Mouse (Mus musculus) urinary bladder, postnatal 4 days (tissue): ENCODE measurements at regions not wholly inside any gene's neighbourhood (a gene's known extent, or its start where the extent isn't known, plus 50 kb on each side); places are given as distances from the start of the nearest gene placed in this dataset.

ENCODE experiments used
- DNase-seq, 2 experiments: peaks; one replicate each; pipeline ENCODE4 v3.0.0; 2021 to 2022; ENCODE audit warnings: low spot score in 2 of 2

DNA sequence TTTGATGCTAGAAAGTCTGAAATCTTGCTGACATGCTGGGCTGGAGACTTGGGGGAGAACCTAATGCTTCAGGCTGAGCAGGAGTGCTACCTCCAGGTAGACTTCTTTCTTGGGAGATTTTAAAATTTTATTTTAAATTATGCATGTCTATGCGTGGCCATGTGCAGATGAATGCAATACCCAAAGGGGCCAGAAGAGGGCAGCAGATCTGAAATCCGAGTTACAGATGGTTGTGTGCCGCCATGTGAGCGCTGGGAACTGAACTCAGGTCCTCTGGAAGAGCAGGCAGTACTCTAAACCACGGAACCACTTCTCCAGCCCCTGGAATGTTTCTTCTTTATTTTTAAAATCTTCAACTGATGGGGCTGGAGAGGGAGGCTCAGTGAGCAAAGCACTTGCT is 135.8 kb downstream of the Slc4a3 start:
- DNase-seq, result no peak

DNA sequence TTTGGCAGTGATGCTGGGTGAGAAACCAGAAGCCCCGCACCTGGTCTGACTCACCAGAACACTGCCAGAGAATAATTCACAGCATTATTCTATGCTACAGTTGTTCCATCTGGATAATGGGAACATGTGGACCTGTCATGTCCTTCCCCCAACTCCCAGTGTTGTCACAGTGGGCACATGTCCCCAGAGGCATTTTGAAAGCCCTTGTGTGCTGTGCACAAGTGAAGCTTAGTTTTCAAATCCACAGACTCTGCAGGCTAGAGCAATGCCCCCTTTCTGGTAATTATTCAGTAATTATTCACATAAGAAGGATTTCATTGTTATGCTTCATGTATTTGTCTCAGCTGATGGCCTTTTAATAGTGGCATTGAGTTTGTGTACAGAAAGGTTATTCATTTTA is 146.7 kb downstream of the Slc4a3 start:
- DNase-seq, result no peak

DNA sequence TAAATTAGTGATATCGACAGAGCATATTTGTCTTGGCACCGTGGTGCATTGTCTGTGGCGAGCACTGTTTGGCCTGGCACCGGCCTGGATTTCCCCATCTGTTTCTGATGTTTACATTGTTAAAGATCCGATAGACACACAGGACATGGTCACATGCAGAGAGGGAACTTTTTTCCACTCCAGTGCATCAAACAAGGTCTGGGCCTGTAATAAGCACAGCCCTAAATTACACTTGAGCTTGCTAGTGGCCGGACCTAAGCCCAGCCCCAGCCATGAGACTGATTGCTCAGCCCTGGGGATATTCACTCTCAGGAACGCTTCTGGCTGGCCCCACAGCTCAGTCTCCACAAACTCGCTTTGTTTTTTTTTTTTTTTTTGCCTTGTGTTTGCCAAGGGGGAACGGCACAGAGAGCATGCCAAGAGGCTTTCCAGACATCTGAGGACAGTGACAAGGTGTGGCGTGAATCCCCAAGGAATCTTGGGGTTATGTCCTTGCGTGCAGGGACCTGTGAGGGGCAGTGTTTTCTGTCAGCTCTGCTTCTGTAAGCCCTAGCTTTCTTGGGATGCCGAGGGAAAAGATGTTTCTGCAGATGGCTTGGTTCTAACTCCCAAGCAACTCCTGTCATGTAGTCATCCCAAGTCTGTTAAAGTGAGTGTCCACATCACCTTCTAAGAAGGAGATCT is 147.3 kb downstream of the Slc4a3 start:
- DNase-seq, result no peak

DNA sequence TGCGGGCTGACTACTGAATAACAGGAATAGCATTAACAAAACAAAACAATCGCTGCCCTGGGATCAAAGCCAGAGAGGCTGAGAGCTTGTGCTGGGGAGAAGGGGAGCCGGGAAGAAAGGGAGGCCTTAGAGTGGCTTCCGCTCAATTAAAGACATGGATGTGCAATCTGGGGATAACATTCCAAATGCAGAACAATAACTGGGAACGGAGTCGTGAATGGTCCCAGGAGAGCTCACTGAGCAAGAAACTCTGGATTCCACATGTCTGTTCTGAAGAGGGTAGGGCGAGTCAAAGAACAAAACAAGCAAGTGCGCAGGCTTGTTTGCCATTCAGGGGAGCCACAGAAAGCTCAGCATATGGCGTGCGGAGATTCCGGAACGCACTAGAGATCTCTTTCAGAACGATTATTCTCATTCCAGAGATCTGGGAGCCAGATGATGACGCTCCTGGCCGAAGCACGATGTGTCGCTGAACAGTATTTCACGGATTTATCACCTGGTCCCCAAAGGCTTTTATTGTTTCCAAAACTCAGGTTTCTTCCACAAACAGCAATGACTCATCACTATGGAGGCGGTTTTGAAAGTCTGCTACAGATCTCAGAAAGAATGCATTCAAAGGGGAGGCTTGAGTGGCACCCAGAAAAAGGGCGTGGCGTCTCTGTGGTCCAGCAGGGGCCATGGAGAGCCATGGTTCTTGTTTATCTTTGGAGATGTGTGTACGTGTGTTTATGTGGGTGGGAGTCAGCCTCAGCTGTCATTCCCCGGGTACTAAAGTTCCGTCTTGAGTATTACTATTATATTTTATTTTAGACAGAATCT is 159.0 kb downstream of the Slc4a3 start:
- DNase-seq, result no peak

DNA sequence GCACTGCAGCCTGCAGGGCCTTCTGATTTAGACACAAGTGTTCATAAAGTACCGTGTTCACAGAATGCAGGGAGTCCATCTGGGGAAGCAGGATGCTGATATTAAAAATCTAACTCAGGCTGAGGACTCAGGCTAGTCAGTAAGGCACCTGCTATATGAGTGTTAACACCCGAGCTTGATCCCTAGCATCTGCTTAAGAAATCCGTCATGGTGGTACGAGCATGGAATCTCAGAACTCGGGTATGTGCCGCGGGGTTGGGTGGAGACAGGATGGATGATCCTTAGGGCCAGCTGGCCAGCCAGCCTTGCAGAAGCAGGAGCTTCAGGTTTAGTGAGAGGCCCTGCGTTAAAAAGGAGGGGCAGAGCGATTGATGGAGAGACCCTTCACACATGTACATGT is 160.1 kb downstream of the Slc4a3 start:
- no peak for DNase-seq

DNA sequence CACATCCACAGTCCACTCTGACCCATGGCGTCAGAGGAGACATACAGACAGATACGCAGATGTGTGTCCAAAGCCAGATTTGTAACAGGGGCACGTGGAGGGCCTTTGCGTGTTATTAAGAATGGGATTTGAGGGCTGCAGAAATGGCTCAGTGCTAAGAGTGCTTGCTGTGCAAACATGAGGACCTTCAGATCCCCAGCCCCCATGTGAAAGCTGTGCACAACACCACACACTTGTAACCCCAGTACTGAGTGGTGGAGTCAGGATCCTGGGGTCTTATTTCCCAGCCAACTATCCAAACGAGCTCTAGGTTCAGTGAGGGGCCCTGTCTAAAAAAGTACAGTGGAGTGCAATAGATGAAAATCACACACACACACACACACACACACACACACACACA is 177.4 kb downstream of the Slc4a3 start:
- no peak for DNase-seq

DNA sequence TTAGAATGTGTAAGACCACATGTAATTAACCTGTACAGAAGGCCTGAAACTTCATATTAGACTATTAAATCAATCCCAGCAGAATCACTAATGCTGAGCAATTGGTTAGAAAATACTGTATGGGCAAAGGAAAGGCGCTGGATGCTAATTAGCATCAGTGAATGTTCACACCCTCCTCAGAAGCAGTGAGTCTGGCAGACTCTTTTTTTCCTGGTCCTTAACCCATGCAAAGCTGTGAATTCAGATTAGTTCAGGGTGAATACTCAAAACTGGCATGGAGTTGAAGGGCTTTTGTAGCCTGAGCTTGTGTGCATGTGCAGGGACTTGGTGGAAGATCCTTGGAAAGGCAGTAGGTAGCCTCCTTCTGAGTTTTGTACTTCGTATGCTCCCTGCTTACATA is 179.3 kb downstream of the Slc4a3 start:
- no peak for DNase-seq

DNA sequence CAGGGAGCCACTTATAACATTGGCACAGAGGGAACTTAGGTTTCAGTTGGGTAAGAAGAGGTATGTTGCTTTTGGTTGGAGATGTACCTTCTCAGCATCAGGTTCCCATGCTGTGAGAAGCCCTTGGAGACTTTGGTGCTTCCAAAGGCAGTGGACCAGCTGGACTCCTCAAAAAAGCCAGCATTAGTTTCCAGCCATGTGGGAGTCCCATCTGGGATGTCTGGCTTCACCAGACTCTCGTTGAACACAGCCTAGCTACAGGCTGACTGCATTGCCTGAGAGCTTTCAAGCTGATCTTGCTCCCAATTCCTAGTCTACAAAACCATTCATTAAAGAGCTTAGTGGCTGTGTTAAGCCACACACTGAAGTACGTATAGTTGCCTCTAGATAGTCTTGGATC is 182.8 kb downstream of the Slc4a3 start:
- no peak for DNase-seq

DNA sequence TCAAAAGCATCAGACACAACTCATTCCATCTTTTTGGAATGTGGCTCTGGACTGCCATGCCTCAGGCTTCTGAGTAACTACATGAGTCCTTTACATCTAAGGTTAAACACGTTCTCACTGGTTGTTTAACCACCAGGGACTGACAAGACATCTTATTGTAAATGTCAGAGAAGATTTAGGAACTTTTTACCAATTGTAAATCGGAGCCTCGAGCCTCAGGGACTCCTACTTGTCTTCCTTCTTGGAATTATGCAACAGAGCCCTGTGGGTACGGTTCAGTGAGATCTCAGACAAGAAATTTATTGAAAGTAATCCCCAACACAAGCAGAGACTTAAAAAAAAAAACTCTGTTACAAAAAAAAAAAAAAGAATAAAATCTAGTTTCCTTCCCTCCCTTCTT is 187.7 kb downstream of the Slc4a3 start:
- DNase-seq, result no peak

DNA sequence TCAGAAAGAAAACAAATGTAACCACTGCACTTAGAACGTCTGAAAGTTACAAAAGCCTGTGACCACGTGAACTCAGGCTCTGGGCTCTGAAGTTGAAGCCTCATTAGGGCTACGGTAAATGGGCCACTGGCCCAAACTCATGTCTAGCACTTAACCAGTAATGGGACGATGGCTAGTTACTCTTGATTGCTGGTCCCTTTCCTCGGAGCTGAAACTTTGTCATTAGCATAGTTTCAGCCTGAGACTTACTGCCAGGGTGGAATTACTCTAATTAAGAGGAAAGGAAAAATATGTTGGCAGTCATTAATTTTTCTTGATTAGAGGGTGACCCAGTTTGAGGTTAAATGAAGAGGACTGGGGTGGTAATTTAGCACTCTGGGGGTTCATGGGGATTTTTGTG is 192.6 kb downstream of the Slc4a3 start:
- no peak for DNase-seq

DNA sequence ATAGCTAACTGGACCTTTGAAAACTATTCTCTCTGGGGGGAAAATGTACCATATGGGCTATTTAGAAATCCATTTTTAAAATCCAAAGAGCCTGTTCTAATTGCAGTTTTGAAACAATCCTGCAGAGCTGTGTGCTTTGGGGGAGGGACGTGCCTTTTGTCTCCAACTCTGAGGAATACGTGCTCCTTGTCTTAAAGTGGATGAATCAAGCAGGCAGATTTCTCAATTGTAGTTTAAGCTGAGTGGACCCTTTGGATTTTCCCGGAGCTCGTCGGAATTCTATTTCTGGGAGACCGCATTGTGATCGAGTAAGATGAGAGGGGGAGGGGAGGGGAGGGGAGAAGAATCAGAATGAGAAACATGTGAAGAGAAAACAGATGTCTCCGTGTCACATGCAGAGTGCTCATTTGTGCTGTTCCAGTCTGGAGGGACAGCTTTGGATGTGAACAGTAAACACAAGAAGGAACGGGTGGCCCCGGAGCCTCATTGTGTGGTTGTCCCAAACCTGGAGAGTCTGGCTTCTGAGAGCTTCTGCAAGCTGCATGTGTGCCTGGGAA is 203.7 kb downstream of the Slc4a3 start:
- DNase-seq, result no peak

DNA sequence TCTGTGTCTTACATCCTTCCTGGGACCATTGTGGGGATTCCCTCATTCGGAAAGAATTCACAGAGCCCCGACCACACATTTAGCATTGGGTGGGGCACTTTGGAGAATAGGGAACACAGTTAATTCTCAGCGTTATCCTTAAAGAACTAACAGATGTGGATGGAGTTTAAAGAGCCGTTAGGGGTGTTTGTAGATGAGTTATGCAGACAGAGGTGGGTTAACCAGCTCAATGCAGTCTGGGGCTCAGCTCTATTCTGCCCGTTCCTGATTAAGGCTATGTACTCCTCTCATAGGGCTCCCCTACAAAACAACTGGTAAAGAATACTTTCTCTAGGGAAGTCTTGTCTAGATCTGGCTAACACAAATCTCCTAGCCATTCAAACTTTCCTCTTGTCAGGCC is 226.1 kb downstream of the Slc4a3 start:
- no peak for DNase-seq

DNA sequence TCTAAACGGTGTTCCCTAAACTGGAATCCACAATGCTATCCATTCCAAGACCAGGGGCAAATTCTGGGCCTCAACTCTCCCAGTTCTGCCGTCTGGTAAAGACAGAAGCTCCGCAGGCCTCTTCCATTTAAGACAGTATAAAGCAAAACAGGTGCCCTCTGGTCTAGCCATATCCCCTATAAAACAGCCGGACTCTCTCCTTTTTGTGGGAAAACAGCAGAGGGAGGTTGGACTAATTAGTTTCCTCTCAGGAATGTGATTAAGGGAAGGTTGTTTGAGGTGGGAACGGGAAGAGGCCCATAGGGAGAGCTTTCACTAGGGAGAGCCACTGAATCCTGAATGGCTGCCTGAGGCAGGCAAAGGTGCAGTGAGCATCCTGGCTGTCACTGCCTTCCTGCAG is 226.9 kb downstream of the Slc4a3 start:
- DNase-seq, result no peak

DNA sequence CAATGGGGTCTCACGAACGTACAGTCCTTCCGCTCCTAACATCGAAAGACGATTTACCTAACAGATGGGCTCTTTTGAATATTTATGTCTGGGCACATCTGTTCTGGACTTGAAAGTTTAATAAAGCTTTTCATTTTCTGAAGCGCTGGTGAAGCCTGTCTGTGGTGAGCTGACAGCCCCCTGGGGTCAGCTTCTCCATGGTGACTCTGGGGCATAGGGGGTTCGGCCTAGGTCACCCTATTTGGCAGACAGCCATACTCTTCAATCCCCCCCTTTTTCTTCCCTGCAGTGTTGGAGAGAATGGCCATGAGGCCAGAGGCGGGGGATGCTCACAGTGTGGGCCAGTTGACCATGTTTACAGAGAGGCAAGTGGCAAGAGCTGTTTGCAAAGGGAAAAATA is 232.8 kb downstream of the Slc4a3 start:
- DNase-seq, result no peak

DNA sequence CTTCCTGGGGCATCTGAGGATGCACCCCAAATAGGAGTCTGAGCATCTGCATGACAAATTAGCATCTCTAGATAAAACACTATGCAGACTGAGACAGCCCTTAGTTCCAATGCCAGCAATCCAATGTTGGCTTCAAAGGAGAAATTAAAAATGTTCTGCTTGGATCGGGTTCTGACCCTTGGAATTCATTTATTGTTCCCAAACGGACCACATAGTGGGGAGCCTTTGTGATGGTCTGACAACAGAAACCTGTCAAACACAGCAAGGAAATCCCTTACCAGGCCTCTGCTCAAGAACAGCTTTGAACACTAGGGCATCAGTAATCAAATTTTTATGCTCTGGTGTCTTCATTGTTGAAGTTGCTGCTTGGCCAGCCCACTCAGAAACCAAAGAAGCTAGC is 237.1 kb downstream of the Slc4a3 start:
- DNase-seq, result no peak

DNA sequence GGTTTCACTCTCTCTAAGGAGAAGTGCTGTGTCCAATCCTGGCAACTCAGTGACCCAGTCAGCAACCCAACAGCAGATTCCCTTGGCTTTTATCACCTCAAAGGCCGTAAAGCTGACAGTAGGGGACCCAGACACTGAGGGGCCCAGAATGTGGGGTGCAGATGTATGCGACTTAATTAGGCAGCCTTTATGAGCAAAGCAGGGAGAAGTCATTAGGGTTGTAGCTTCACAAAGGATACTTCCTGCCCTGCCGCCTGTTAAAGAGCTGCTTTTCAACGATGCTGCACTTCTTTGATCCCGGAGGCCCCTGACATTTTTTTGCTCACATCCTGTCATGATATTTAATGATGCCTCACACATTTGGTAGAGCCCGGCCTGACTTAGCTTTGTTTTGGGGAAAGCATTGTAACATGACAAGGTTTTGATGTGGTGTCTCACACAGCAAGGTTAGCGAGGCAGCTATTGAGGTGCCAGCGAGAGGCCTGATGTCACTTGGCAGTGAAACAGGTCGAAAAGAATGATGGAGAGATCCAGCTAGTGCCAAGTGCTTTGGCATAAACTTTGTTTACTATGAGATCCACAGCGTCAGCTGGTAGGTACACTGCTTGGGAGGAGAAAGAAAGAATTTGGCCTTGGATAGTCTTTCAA is 240.2 kb downstream of the Slc4a3 start:
- DNase-seq, result no peak

DNA sequence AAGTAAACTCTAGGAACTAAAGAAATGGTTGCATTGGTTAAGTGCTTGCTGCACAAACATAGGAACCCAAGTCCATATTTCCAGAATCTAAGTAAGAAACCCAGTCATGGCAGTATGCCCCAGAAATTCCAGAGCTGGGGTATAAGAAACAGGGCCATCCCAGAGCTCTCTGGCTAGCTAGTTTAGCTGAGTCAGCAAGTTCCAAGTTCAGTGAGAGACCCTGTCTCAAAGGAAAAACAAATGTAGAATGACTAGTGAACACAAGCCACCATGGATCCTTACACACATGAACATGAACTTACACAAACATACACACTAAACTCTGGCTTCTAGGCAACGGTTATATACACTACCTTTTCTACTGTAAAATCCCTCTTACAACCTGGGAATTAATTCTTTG is 245.4 kb downstream of the Slc4a3 start:
- no peak for DNase-seq

DNA sequence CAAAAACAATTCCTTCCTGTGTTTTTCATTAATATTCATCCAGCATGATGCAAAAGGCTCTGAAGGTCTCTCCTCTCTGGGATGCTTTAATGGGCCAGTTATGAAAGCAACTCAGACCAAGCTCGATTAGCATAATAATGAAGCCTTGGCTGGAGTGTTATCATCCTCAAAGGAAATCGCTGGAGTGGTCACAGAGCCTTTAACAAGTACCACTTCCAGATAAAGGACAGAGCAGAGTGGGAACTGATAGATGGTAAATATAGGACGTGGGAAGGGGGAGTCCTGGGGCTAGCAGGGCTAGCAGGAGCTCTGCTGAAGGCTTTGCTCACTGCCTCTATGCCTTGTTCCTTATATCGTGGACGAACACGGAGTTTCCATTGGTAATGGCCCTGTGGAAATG is 251.7 kb downstream of the Slc4a3 start:
- DNase-seq, result no peak

DNA sequence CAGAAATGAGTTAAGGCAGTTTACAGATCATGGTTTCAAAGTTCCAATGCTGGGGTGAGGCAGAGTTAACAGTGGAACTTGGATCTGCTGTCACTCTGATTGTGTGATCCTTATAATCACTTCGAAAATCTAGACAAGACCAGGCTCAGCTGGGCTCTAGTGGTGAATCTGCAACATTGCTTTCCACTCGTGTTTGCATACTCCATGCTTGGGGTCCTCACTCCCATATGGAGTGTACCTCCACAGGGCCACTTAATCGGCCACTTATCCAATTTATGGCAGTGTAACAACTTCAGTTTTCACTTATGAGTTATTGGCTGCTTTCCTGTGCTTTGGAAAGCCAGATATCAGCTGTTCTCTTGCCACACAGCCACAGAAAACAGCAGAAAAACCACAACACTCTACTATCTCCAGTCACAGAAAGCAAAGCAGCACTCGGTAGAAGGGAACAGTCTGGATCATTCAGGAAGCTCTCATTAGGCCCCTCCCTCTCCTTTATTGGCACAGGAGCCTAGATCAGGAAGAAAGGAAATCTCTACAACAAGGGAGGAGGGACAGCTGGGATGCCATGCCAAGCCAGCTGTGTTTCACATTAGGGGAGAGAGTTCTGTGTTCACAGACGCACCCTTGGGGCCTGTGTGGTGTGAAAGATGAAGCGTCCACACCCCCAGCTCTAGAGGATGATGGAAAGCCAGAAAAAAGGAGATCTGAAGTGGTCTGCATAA is 252.5 kb downstream of the Slc4a3 start:
- DNase-seq, result no peak

DNA sequence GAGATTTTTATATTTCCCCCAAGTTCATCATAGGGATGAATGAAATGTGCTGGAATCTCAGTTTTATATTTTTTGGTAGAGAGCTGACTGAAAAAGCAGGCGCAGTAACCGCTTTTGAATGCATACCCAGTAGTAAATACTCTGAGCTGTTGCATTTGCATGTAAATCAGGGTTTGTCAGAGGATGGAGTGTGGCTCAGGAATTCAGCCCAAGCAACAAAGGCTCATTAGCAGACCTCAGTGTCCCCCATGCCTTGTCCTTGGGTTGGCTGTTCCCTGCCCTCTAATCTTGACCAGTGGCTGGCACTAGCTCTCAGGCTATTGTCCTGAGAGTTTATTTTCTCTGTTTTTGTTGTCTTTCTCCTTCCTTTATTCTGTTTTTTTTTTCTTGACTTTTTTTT is 258.4 kb downstream of the Slc4a3 start:
- no peak for DNase-seq

DNA sequence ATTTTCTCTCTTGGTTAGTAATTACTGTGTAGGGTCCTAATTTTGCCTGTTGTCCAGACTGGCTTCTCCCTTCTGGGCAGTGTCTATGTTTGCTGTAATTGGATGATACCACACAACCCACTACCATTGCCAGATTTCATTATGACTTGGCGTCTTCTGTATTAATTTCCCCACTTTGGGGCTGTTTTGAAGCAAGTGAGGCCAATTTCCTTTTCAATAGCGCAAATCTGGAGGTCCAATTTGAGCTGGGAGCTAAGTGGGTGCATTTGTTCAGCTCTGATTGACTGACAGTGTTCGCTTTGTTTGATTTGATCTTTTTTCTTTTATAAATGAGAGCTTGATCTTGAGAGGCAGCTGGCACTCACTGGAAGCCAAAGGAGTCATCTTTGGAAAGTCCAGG is 266.4 kb downstream of the Slc4a3 start:
- no peak for DNase-seq

DNA sequence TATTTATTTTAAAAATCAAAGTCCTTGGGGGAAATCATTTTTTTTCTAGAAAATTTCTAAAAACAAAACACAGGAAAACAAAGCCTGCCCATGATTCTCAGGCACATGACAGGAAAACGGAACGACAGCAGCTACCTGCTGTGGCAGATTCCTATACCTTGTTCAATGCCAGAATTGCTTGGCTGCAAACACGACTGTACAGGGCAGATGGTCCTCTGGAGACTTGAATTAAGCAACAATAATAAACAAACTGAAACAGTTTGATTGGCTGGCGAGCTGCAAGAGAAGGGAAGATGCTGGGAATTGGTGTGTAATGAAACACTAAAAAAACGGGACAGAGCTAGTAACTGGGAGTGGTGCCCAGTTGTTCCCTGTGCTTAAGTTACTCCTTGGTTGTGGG is 280.1 kb downstream of the Slc4a3 start:
- no peak for DNase-seq
